Comparison of ENCODE assay signal across 7 mouse cellular contexts in the genomic region with DNA sequence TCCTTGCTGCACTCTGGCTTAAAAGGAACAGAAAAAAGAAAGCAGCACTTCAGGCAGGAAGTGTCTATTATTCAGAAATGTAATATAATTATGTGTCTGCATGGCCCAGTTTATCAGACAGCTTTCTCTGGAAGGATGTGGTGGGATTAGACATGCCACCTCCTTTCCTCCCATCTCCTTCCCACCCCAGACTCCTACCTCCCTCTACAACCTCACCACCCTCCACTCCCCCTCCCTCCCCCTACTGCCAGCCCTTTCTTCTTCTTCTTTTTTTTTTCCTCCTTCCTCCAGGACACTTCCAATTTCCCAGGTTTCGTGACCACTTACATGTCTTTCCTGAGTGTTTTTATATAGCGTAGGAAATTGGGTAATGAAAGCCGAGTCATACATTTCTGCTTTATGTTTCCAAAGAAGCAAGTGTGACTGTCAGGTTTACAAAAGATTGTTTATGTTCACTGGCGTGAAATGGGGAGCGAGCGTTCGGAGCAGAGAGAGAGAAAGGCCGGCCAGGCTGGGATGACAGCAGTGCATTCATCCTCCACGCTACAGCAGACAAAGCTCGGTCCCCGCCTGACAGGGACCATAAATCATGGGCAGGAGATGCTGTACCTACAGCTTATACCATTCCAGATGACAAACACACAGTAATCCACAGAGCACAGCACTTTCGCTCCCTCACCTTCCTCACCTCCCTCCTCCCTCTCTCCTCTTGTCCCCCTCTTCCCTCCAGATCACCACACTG.
DNase-seq lines count a peak whose midpoint lies in the region; ATAC-seq and TF ChIP-seq lines count a peak whose summit lies in the region.

No protein-coding gene starts in this region.

- no peak overlapping the region for H3K4me3 ChIP-seq in lung, embryonic 16.5 days (ENCODE audit: low read length)
- no peak overlapping the region for H3K4me3 ChIP-seq in lung, adult 2 months (replicated peaks; ENCODE audit: extremely low read depth, low read depth, low read length)
- peak overlapping the region; percentile 6; the same call in 1 of the 2 replicates for H3K4me3 ChIP-seq in forebrain, embryonic 15.5 days

- no peaks in the 10 kb centered on the region for H3K9me3 ChIP-seq in lung, embryonic 16.5 days (ENCODE audit: control insufficient read depth, low read length)
- no peaks in the 10 kb centered on the region for H3K9me3 ChIP-seq in forebrain, embryonic 15.5 days

- no peak for DNase-seq in lung, adult 2 months
- DNase-seq in mesoderm, embryonic 11.5 days (ENCODE audit: low read depth, low spot score) = peak; percentile 89
- peak; percentile 6 for DNase-seq in yolk sac, embryonic 10.5 days (ENCODE audit: low spot score)
- DNase-seq in ovary, adult 18-20 months (ENCODE audit: low spot score) = no peak

- H3K9ac ChIP-seq in lung, embryonic 16.5 days (ENCODE audit: low read length) = no peak overlapping the region
- H3K9ac ChIP-seq in forebrain, embryonic 15.5 days (replicated peaks) = 0 out of 2 replicates have a peak overlapping the region, but pooled peaks have one; percentile 2

- TF ChIP-seq CTCF in lung, adult 2 months (IDR thresholded peaks at IDR 0.05; ENCODE audit: insufficient read depth, low read length) = no peak

- ATAC-seq in lung, embryonic 16.5 days (ENCODE audit: low read depth) = peak; percentile 49; the same call in 1 of the 2 replicates
- no peak; the same call in 1 of the 2 replicates for ATAC-seq in forebrain, embryonic 15.5 days (replicated peaks)
- no peak for ATAC-seq in erythroblast, adult 5-6 weeks (replicated peaks; ENCODE audit: low FRiP score, poor library complexity, severe bottlenecking)

- H3K27me3 ChIP-seq in lung, embryonic 16.5 days (ENCODE audit: control insufficient read depth, insufficient read depth, low read depth, low read length) = no peaks in the 10 kb centered on the region
- H3K27me3 ChIP-seq in forebrain, embryonic 15.5 days = no peaks in the 10 kb centered on the region

- no peak for TF ChIP-seq POLR2A in lung, adult 2 months (IDR thresholded peaks at IDR 0.05; ENCODE audit: borderline replicate concordance, extremely low read depth, low read depth, low read length)

- H3K27ac ChIP-seq in lung, embryonic 16.5 days (ENCODE audit: low read length) = no peak overlapping the region
- H3K27ac ChIP-seq in forebrain, embryonic 15.5 days (replicated peaks) = peak overlapping the region; percentile 43; the same call in 1 of the 2 replicates

- 11% methylated on average over 12 of the region's 12 CpGs for WGBS in lung, embryonic 16.5 days
- 18% methylated on average over 12 of the region's 12 CpGs for WGBS in lung, adult 2 months
- 12% methylated on average over 12 of the region's 12 CpGs for WGBS in forebrain, embryonic 15.5 days

- H3K4me2 ChIP-seq in lung, embryonic 16.5 days (ENCODE audit: low read depth, low read length) = peak overlapping the region; percentile 16; the same call in 1 of the 2 replicates
- H3K4me2 ChIP-seq in forebrain, embryonic 15.5 days (replicated peaks) = peak overlapping the region; percentile 34

- no peaks in the 10 kb centered on the region for H3K36me3 ChIP-seq in lung, embryonic 16.5 days (ENCODE audit: control insufficient read depth, insufficient read depth, low read length)
- H3K36me3 ChIP-seq in forebrain, embryonic 15.5 days = no peaks in the 10 kb centered on the region

- H3K4me1 ChIP-seq in lung, embryonic 16.5 days (replicated peaks; ENCODE audit: control insufficient read depth, insufficient read depth, low read length) = peaks cover 3% of the 10 kb centered on the region; the same call in 1 of the 2 replicates
- no peaks in the 10 kb centered on the region for H3K4me1 ChIP-seq in lung, adult 2 months (ENCODE audit: control insufficient read depth, insufficient read depth, low read length)
- peaks cover 26% of the 10 kb centered on the region for H3K4me1 ChIP-seq in forebrain, embryonic 15.5 days

Comparison
In these comparisons a context has a peak if more than half of its experiments do, and no peak if none do; other contexts are left out.
1. DNase-seq: peak in mesoderm, embryonic 11.5 days (single experiment) and yolk sac, embryonic 10.5 days (single experiment); none in lung, adult 2 months (single experiment) and ovary, adult 18-20 months (single experiment).